Comparison of ENCODE assay signal across 9 mouse cellular contexts in the genomic region with DNA sequence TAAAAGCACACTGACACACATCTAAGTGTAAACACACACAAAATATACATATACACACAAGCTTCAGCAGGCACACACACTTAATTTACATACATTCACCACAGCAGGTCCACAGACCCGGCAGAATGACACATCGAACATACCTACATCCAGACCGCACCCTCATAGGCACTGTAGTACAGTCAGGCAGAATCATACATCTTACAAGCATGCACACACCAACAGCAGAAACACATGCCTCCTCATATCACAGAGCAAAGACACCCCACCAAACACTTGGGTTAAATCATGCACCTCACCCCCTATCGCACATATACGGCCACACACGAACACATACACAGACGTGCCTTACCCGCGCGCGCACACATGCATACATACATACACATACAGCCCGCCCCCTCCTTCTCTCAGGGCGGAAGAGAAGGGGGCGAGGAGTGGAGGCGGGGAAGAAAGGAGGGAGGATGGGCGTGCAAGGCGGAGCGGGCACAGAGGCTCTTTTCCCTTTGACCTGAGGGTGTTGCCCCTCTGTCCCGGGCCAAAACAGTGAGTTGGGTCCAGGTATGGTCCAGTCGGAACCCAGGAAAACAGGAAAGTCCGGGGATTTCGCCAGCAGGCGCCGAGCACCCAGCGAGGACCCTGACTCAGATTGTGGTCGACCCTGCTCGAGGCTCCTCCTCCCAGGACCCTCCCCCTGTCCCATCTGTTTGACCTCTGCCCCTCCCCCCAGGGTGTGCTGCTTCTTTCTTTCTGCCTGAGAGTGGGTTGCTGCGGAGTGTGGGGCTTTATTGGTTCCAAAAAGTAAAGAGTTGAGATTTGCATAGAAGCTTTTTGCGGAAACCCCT. TPM values are rescaled to one million over a fixed set of nuclear protein-coding genes. Genes with fewer than 3 reads are reported as not detected.
A peak's percentile ranks its signal among the peaks of the same experiment; 100 is the strongest.
DNase-seq lines count a peak whose midpoint lies in the region; ATAC-seq and TF ChIP-seq lines count a peak whose summit lies in the region.
"Had no signal": no experiment of that assay in that cellular context is flagged by ENCODE, and none has a peak within 500 bp of the region (broad histone marks: within the 10 kb centered on the region; RNA-seq: fewer than 3 reads in every experiment).

No protein-coding gene starts in this region.

- H3K4me3 ChIP-seq in kidney, embryonic 14.5 days (ENCODE audit: low read length), result peak overlapping the region; percentile 30
- H3K4me3 ChIP-seq in forebrain, embryonic 10.5 days, result peak overlapping the region; percentile 50
- H3K4me3 ChIP-seq in limb, embryonic 15.5 days, result peak overlapping the region; percentile 33
- H3K4me3 ChIP-seq in olfactory bulb, adult 2 months (ENCODE audit: insufficient read depth, low read depth, low read length), result peak overlapping the region; percentile 20; the same call in 1 of the 2 replicates

- no peaks in the 10 kb centered on the region for H3K9me3 ChIP-seq in kidney, embryonic 14.5 days (ENCODE audit: control insufficient read depth, low read length)
- H3K9me3 ChIP-seq in forebrain, embryonic 10.5 days, result no peaks in the 10 kb centered on the region
- H3K9me3 ChIP-seq in limb, embryonic 15.5 days, result no peaks in the 10 kb centered on the region

- H3K4me1 ChIP-seq in kidney, embryonic 14.5 days (ENCODE audit: control insufficient read depth, insufficient read depth, low read length), result no peaks in the 10 kb centered on the region
- H3K4me1 ChIP-seq in forebrain, embryonic 10.5 days, result peaks cover 18% of the 10 kb centered on the region
- H3K4me1 ChIP-seq in limb, embryonic 15.5 days, result 0 out of 2 replicates have a peak, but pooled peaks cover 3% of the 10 kb centered on the region
- H3K4me1 ChIP-seq in olfactory bulb, adult 2 months (ENCODE audit: control insufficient read depth, insufficient read depth, low read length), result peaks cover 5% of the 10 kb centered on the region

- peak; percentile 72 for ATAC-seq in kidney, embryonic 14.5 days (ENCODE audit: low FRiP score, low TSS enrichment)
- no peak for ATAC-seq in limb, embryonic 15.5 days (ENCODE audit: insufficient number of reproducible peaks, low FRiP score, low TSS enrichment, low read depth)

- H3K9ac ChIP-seq in kidney, embryonic 14.5 days (ENCODE audit: low read depth, low read length), result no peak overlapping the region
- no peak overlapping the region for H3K9ac ChIP-seq in limb, embryonic 15.5 days

- H3K27ac ChIP-seq in kidney, embryonic 14.5 days (ENCODE audit: low read depth, low read length), result no peak overlapping the region
- H3K27ac ChIP-seq in forebrain, embryonic 10.5 days, result peak overlapping the region; percentile 73
- H3K27ac ChIP-seq in limb, embryonic 15.5 days, result no peak overlapping the region
- H3K27ac ChIP-seq in olfactory bulb, adult 2 months (ENCODE audit: insufficient read depth, low read depth, low read length), result no peak overlapping the region

- peak overlapping the region; percentile 52 for H3K4me2 ChIP-seq in kidney, embryonic 14.5 days (replicated peaks; ENCODE audit: low read depth, low read length)
- peak overlapping the region; percentile 56 for H3K4me2 ChIP-seq in limb, embryonic 15.5 days

- TF ChIP-seq POLR2A in olfactory bulb, adult 2 months (IDR thresholded peaks at IDR 0.05; ENCODE audit: insufficient read depth, low read depth, low read length), result no peak

- H3K27me3 ChIP-seq in kidney, embryonic 14.5 days (ENCODE audit: control insufficient read depth, insufficient read depth, low read length), result peaks cover 3% of the 10 kb centered on the region; the same call in 1 of the 2 replicates
- peaks cover 54% of the 10 kb centered on the region for H3K27me3 ChIP-seq in forebrain, embryonic 10.5 days (ENCODE audit: poor library complexity, severe bottlenecking)
- peaks cover 4% of the 10 kb centered on the region; the same call in 1 of the 2 replicates for H3K27me3 ChIP-seq in limb, embryonic 15.5 days

- H3K36me3 ChIP-seq in kidney, embryonic 14.5 days (ENCODE audit: control insufficient read depth, insufficient read depth, low read length), result no peaks in the 10 kb centered on the region
- no peaks in the 10 kb centered on the region for H3K36me3 ChIP-seq in forebrain, embryonic 10.5 days (replicated peaks)
- H3K36me3 ChIP-seq in limb, embryonic 15.5 days, result no peaks in the 10 kb centered on the region
- H3K36me3 ChIP-seq: G1E had no signal

- no peak for DNase-seq in kidney, postnatal 25 days
- DNase-seq in forebrain, embryonic 10.5 days (ENCODE audit: extremely low spot score, low spot score), result peak; percentile 53
- DNase-seq in gastrocnemius, postnatal 36 days, result no peak
- DNase-seq in c-Kit-positive CD71-positive TER-119-positive erythroid progenitor cells, embryonic 14.5 days (ENCODE audit: low spot score), result no peak
- no peak for DNase-seq in ovary, postnatal 36 days (ENCODE audit: low spot score)

- TF ChIP-seq CTCF in olfactory bulb, adult 2 months (IDR thresholded peaks at IDR 0.05; ENCODE audit: insufficient read depth, low read depth, low read length), result no peak

- WGBS in kidney, embryonic 14.5 days, result 41% methylated on average over 26 of the region's 29 CpGs
- 27% methylated on average over 27 of the region's 29 CpGs for WGBS in forebrain, embryonic 10.5 days
- 21% methylated on average over 28 of the region's 29 CpGs for WGBS in limb, embryonic 15.5 days
- WGBS in olfactory bulb, adult 2 months, result 33% methylated on average over 28 of the region's 29 CpGs

- intact Hi-C loops in gastrocnemius, postnatal 36 days (cut with DNase I), result no loop called here

RNA-seq across cellular contexts. Expression of a gene that starts 16.4 kb away (rescaled TPM):
- polyA plus RNA-seq in kidney, embryonic 14.5 days (2014; fragmentation: Nextera tagmentation; extraction: Ambion mirVana), result 0.71 and 0.93 TPM in 2 replicates
- polyA plus RNA-seq in forebrain, embryonic 10.5 days (2016; fragmentation: Nextera tagmentation; extraction: Ambion mirVana), result 0.84 and 1.3 TPM in 2 replicates
- polyA plus RNA-seq in limb, embryonic 15.5 days (2015; fragmentation: Nextera tagmentation; extraction: Ambion mirVana), result 15.8 and 72.5 TPM in 2 replicates
- not detected in 2 replicates for polyA plus RNA-seq in olfactory bulb, adult 2 months (2012; ENCODE audit: insufficient read depth, insufficient read length, low replicate concordance, missing spikeins)
- under 1 TPM in 1 of 2 experiments, not detected in 1; 0.41 TPM for total RNA-seq in gastrocnemius, postnatal 36 days (2021)
- total RNA-seq: G1E had no signal
- polyA plus RNA-seq: G1E had no signal
